Mouse (Mus musculus): ENCODE measurements at regions not wholly inside any gene's neighbourhood (a gene's known extent, or its start where the extent isn't known, plus 50 kb on each side); places are given as distances from the start of the nearest gene placed in this dataset.
A peak's percentile ranks its signal among the peaks of the same experiment; 100 is the strongest.

- no peak overlapping the region for H3K9ac ChIP-seq (replicated peaks; ENCODE audit: low read length)
- H3K4me3 ChIP-seq (ENCODE audit: low read length): no peak overlapping the region
- H3K27me3 ChIP-seq (ENCODE audit: insufficient read depth, low read length): no peaks in the 10 kb centered on the region
- no peak for ATAC-seq
- peaks cover 12% of the 10 kb centered on the region for H3K4me1 ChIP-seq (ENCODE audit: insufficient read depth, low read length)
- no peaks in the 10 kb centered on the region for H3K36me3 ChIP-seq (ENCODE audit: insufficient read depth, low read length)
- H3K27ac ChIP-seq: peak overlapping the region; percentile 34; the same call in 1 of the 2 replicates
- TF ChIP-seq CTCF (IDR thresholded peaks at IDR 0.05; ENCODE audit: low read depth): no peak
- 39% methylated on average over 4 of the region's 4 CpGs for WGBS
- H3K4me2 ChIP-seq (ENCODE audit: low read depth, low read length): no peak overlapping the region
- no peaks in the 10 kb centered on the region for H3K9me3 ChIP-seq (ENCODE audit: low read length)
- no peak for DNase-seq (ENCODE audit: low spot score)
Measured at GRCm38 (mm10) chr2:30541541-30541940, 53.3 kb upstream of the Cstad start.

- no peak; the same call in 1 of the 2 replicates for TF ChIP-seq CTCF (IDR thresholded peaks at IDR 0.05; ENCODE audit: low read depth)
- H3K4me2 ChIP-seq (ENCODE audit: low read depth, low read length): peak overlapping the region; percentile 50
- H3K4me3 ChIP-seq (ENCODE audit: low read length): peak overlapping the region; percentile 18; the same call in 1 of the 2 replicates
- H3K9me3 ChIP-seq (ENCODE audit: low read length): no peaks in the 10 kb centered on the region
- 0 out of 2 replicates have a peak overlapping the region, but pooled peaks have one; percentile 10 for H3K9ac ChIP-seq (replicated peaks; ENCODE audit: low read length)
- DNase-seq (ENCODE audit: low spot score) (peak; percentile 96), ATAC-seq (peak; percentile 94)
- WGBS: 3% methylated on average over 35 of the region's 35 CpGs
- H3K27me3 ChIP-seq (ENCODE audit: insufficient read depth, low read length): no peaks in the 10 kb centered on the region
- H3K36me3 ChIP-seq (ENCODE audit: insufficient read depth, low read length): no peaks in the 10 kb centered on the region
- H3K4me1 ChIP-seq (ENCODE audit: insufficient read depth, low read length): peaks cover 12% of the 10 kb centered on the region
- H3K27ac ChIP-seq: peak overlapping the region; percentile 73
Measured at GRCm38 (mm10) chr2:30544782-30545435, 49.9 kb upstream of the Cstad start.

Measured in hindbrain, postnatal 0 days (tissue).